Mouse (Mus musculus) spleen, embryonic (tissue): ENCODE measurements at regions not wholly inside any gene's neighbourhood (a gene's known extent, or its start where the extent isn't known, plus 50 kb on each side); places are given as distances from the start of the nearest gene placed in this dataset.

ENCODE experiments used
- CTCF ChIA-PET: fragments of 350-600 bp; sonication (Branson Sonifier 250); formaldehyde crosslinking; loops from one replicate; lab custom pipeline; 2022; lab: Charles Lee

DNA sequence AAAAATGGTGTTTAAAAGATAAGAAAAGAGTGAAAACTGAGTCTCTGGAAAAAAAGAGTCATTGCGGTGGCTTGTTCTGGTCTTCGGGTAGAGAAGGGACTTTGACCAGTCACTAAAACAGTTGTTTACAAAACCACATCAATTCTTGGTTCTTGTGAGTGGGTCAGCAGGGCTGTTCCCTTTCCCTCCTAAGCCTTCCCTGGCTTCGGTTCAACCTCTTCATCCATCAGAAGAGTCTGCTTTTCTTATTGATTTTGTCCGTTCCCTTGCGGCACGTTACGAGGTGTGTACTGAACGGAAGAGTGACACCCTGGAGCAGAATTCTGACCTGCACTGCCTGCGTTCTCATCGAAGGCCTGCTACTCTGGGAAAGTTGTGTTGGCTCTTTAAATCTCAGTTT, 229.1 kb upstream of the G2e3 start:
- CTCF ChIA-PET: no interaction called here

DNA sequence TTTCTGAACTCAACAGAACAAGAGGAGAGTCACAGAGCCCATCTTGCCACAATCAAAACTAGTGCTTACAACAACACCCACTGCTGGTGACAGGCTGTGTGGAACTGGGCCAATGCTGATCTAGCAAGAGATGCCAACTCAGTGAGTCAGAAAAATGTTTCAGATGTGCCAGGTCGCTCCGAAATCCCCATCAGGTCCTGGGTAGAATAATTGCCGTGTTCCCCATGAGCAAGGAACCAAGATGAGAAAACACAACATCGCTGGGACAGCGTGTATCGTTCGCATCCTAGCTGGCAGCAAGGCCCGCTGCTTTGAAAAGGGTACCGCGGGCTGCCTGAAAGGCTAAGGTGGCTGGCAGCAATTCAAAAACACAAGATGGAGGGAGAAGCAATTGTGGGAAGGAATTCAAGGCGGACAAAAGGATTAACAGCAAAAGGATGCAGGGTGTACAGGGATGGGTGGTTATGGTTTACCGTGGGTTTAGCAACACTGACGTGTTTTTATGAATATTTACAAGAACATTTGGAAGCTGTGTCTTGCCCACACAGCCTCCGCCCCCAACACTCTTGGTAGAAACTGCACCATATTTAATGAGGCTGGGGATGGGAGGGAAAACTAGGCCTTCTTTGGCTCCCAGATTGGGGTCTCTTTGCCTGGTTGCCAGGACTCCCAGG, 229.7 kb upstream of the G2e3 start:
- CTCF ChIA-PET: no interaction called here

DNA sequence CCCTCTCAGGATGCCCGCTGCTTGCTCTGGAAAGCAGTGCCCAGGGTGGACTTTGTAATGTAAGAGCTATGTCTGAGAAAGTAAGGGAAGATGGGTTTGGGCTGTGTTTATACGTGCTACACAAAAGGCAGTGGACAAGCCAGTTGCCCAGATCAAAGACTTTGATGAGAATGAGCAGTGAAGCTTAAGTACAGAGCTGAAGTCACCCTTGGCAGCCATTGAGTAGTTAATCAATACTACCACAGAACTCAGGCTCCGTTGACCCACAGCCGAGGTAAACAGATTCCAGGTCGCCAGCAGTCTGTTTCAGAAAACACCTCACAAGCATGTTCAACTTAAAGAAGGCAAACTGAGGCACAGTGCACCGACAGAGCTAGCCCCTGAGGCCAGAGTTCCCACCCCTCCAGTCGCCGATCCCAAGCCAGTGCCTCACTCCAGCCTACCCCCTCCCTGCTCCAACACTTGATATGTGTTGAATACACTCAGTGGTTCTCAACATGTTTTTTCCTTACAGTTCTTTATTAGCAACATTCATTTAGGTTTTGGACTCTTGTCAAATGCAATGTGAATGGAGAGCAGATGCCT, 230.3 kb upstream of the G2e3 start:
- CTCF ChIA-PET: interaction anchor here (0.8 kb wide), 1 partner anchor 100 kb away, joined by 3 read pairs; no protein-coding TSS in a partner anchor

DNA sequence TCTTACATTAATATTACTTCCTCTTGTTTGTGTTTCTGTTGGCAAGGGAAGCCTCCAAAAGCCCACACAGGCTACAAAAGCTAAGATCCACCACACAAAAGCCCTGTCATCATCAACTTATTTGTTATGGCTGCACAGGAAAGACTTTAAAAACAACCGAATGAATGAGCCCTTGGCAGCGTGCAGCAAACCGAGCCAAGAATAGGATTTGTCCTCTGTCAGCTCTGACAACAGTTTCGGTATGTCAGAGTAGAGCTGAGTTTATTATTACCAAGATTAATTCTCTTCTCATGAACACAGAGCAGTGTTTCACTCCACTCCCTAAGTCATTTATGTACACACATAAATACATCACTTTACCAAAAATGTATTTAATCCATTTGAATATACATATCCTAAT, 236.1 kb upstream of the G2e3 start:
- CTCF ChIA-PET: no interaction called here

DNA sequence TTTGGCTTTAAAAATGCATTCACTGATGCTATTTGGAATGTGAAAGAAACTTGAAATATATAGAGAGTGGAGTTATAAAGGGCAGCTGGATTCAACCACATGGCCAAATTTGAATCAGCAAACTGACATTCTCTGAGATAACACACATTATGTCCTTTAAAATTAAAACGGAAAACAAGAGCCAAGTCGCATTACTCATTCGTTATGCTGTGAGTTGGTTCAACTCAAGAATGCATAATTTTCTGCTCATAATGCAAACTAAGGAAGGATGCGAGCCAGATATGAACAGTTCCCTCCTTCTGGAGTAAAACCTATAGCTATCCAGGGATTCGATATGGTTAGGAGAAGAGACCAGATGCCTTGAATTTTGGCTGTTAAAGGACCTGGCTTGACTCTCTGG, 239.8 kb upstream of the G2e3 start:
- CTCF ChIA-PET: no interaction called here

DNA sequence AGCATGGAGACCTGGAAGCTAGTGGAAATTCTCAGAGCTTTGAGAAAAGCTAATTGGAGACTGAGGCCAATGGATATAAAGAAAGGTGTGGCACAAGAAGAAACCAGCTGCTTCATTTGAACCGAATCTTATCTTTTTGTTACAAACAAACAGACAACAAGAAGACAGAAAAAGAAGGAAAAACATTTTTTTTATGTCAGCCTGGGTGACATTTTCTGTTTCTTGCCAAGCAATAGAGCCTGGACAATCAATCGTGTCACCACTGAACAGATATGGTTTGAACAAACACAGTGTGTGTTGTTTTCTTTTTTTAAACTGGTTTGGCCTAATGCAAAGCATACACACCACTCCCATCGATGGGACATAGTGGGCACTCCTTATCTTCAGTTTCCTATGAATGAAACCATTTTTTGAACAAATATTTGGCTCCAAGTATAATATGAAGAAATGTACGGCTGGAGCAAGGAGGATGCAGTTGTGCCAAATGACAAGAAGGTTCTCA, 244.3 kb upstream of the G2e3 start:
- CTCF ChIA-PET: no interaction called here

DNA sequence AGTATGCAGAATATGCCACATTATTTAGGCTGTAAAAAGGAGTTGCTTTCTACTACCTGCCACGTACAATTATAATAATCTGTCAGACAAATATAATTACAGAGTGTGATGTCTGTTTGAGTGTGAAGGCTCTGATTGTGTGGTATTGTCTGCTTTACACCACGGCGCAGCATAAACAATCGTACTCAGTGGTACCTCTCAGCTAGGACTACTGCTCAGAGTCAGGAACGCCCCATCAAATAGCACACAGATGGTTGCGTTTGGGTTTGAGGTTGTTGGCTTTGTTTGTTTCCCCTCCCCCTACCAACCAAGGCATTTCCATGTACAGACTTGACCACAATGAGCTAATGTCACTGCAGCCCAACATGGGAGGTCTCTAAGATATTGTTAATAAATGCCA, 246.2 kb upstream of the G2e3 start:
- CTCF ChIA-PET: no interaction called here

DNA sequence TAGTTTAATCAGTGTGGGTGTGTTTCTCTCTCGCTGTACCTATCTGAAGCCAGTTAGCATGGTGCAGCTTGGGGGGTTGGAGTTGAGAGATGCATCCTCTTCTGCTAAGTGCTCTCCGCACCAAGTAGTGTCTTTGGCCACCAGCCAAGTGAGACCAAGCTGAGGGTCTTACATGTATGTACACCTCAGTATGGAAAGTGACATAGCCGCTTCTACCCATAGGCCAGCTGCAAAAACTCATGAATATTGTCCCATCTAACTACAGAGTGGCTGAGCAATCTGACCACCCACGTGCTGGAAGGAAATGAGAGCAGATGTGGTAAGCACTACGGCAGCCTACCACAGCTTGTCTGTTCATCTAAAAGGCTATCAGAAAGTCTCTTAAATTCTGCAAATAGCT, 247.0 kb upstream of the G2e3 start:
- CTCF ChIA-PET: no interaction called here

DNA sequence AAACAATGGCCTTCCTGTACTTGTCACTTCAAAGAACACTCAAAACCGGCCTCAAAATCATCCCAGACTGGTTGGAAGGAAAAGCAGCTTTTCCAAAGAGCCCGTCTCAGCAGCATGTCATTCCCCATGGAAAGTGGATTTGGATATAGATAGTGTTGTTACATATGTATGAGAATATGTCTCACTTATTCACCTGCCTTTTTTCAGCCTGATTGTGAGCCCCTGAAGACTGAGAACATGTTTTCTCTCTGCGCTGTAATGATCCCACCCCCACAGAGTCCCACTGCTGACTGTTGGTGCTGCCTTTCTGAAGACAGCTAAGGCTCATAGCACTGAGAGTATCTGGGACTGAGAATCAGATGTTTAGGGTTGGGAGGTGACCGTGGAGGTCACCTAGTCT, 251.9 kb upstream of the G2e3 start:
- CTCF ChIA-PET: no interaction called here

DNA sequence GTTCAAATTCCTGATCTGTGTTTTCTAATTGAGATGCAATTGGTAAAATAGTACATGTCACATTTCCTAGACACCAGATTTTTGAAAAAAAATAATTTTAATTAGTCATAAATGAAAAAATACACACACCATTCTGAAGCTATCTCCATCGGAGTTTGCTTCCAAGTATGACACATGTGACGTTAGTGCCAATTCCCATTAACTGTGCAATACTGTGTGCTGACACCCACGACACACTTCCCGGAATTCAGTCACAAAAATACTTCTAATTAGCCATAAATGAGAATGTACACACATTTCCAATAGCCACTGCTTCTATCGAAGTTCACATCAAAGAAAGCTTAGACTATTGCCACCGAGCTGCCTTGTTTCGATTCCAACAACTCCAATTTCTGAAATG, 258.5 kb upstream of the G2e3 start:
- CTCF ChIA-PET: interaction anchor here (0.6 kb wide), 1 partner anchor 21 kb away, joined by 3 read pairs; no protein-coding TSS in a partner anchor

DNA sequence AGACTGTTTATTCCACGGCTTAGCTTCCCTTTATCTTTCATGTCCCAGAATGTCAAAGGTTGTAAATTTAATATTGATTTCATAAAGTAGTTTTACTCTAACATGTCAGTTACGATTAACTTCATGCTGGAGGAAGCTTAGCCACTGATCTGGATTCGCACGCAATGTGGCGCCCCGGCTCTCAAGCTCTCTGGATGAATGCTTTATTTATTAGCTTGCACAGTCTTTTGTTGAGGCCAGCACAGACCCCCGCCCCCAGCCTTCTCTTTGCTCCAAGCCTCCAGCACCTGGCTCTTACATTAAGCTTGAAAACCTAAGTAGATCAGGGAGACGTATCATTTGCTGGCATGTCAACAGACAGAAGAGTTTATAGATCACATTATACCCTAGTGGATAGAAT, 266.1 kb upstream of the G2e3 start:
- CTCF ChIA-PET: no interaction called here

DNA sequence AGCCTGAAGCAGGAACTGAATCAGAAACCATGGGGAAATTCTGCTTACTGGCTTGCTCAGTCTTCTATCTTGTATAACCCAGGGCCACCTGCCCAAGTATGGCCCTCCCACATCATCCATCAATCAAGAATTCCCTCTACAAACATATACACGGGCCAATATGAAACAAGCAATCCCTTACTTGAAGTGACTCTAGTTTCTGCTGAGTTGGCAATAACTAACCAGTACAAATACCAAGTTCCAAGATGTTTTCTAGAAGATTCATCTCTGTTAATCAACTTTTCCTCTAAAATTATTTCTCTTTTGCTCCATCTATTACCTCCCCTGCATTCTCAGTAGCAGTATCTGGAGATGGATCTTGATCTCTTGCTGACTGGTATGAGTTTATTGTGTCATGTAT, 274.4 kb upstream of the G2e3 start:
- CTCF ChIA-PET: no interaction called here

DNA sequence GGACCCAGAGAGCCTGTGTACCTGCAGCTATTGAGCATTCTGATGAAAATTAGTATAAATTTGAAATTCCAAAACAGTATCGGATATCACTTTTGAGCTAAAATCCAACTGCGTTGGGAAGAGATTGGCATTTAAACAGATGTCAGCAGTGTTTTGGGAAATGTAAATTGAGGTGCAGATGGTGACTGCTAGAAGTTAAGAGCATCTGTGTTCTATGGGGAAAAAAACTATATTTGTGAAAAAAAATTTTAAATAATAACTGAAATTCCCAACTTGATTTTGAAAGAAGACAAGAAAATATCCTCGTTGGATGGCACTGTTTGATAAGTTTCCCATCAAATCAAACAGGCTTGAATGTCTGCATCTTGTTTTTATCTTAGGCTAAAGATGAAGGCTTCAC, 286.9 kb upstream of the G2e3 start:
- CTCF ChIA-PET: no interaction called here

DNA sequence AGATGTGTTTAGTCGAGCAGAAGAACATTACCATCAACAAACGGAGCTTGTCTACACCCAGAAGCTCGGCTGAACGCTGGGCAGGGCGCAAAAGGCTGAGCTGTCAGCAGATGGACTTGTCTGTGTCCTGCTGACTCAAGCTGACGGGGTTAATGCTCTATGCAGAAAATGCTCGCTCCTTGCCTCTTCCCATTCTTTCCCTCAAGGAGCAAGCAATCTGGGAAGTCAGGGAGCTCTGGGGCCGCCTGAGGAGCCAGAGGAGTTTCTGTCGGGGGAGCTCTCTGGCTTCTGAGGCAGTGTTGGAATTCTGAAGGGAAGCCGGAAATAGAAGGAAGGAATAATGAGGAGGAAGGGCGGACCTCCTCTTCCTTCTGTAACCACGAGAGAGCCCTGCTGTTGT, 289.3 kb upstream of the G2e3 start:
- CTCF ChIA-PET: no interaction called here

DNA sequence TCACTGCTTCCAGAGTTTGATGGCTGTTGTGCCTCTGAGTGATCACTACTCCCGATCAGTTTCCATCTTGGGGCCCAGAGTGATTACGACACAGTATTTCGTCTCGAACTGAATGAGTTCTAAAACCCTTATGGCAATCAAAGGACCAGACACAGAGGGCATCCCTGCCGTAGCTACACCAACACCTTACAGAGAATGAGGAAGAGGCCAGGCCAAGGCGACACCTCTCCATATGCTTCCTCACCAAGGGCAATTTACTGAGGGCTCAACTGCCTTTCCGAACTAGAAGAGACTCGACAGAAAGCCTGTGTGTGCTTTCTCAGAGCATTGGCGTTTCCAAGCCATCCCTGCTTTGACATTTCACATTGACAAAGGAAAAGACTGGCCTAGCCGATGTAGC, 289.8 kb upstream of the G2e3 start:
- CTCF ChIA-PET: no interaction called here

DNA sequence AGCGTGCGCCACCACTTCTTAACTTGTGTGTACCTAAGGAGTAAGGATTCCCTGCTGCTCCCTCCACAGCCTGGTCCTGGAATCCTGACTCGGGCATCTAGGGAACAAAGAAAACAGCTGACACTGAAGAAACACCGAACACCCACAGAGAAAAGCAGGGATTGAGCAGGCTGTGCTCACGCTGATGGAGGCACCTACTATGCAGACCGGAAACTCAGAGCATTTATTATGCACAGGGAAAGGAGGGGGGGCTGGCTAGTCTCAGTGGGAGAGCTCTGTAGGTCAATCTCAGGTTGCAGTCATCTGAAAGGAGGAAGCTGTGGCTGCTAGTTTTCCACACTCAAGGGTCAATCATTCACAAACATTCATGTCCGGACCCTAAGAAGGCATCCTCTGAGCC, 300.7 kb upstream of the G2e3 start:
- CTCF ChIA-PET: no interaction called here

DNA sequence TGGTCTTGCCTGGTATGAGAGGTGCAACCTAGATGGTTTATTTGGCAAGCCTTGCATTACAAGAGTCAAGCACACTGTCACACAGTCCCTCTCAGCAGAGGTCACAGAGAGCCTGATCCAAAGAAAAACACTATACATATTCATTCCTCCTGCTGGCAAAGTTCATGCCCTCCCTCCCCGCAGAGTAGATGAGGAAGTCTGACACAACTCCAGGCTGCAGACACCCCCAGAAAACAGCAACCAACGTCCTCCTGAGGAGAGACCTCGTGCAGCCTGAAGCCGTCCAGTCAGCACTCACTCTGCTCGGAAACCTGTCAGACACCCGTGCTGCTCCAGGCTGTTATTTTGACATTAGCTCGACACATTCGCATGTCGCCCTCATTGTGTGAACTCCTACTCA, 302.4 kb upstream of the G2e3 start:
- CTCF ChIA-PET: no interaction called here

DNA sequence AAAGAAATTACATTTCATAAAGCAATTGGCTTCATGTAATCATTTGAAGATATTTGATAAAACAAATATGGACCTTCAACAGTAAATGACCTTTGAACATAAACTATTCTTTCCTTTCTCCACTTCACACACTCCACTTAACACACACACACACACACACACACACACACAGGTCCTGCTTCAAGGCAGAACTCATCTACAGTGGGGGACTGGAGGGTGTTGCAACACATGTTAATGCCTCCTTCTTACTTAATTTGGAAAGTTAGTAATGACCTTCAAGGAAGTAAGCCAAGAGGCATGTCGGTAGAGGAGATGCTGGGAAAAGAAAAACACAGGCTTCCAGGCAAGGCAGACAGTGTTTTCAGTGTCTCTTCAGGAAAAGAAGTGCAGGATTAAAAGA, 302.8 kb upstream of the G2e3 start:
- CTCF ChIA-PET: no interaction called here

DNA sequence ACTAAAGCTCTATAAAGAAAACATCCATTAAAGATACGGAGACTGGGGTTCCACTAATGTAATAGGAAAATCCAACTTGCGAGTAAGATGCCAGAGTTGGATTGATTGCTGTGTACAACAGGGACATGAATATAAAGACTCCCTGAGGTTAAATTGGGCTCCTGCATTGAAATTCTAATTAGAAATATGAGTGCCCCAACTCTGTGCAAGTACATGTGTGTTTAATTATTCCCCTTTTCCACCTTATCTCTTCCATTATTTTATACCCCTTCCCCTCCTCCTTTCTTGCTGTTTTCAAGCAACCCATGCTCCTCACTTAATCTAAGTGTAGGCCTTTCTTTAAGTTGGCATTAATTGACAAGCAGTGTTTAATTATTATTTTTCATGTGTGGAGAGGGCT, 315.7 kb upstream of the G2e3 start:
- CTCF ChIA-PET: no interaction called here

DNA sequence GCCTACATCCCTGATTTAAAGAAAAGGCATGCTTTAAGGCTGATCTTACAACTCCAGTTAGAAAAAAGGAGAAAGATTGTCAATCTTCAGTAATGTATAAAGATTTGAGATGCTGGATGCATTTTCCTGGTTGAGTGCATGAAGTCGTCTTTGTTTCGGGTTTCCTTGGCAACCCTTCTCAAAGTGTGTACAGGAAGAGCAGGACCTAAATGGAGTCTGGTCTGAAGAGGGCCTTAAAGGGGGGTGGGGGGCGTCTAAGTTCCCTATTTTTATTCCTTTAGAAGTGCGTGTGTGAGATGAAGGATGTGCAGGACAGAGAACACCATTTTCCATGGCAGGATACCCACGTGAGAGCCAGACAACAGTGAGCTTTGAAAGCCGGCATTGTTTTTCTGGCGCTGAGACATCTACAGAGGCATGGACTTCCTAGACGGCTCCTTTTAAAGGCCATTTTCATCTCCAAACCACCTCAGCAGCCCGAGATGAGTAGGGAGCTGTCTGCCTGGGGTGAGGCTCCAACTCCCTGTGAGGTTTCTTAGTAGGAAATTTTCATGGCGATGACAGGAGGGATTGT, 319.2 kb upstream of the G2e3 start:
- CTCF ChIA-PET: no interaction called here

DNA sequence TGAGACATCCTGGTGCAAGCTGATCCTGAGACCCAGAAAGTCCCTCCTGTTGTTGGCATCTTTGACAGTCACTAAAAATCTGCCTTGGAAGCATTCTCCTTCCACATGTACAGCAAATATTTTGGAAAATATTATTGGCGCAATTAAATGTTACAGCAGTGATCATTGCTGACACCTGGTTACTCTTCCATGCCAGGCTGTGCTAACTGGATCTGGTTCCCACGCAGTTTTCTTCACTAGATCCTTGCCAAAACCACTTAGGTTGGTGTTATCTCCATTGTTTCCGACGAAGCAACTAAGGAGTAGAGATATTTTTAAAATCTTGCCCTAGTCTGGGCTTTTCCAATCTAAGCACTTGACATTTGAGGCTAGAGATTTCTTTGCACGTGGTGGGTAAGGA, 321.8 kb upstream of the G2e3 start:
- CTCF ChIA-PET: no interaction called here

DNA sequence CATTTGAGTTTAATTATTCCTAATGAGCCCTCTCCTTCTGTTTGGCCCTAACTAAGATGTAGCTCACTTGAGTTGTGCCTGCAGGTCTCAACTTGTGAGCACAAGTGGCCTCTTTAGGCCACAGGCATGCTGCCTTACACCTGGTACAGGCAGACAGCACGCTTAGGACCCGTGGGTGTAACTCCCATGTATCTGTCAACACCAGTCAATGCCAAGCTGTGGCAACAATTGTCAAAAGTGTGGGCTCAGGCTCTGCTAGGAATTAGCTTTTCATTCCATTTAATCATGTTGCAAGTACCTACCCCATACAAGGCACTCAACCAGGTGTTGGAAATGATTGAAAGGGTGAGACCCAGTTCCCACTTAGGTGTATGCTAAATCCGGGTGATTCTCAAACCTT, 322.3 kb upstream of the G2e3 start:
- CTCF ChIA-PET: no interaction called here

DNA sequence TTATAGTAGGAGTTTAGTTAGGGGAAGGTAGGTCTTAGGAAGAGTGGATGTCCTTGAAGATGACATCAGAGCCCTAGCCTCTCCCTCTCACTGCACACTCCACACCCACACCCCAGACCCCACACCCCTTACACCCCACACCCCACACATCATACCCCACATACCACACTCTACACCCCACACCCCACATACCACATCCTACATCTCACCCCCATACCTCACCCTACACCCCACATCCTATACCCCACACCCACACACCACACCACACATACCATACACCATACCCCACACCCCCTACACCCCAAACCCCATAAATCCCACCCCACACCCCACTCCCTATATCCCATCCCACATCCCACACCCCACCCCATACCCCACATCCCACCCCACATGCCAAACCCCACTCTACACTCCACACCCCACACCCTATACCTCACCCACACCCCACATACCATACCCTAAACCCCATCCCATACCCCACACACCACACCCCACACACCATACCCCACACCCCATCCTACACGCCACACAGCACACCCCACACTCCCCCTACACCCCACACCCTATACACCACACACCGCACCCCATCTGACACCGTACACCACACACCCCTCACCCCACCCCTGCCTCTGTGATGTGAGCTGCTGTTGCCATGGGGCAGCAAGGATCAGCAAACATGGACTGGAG, 323.7 kb upstream of the G2e3 start:
- CTCF ChIA-PET: no interaction called here
